Mouse (Mus musculus) regulatory T cell (primary cell): Measurements from ENCODE around the gene Inpp5k.

ENCODE experiments used
- in situ Hi-C: fragments of 300-600 bp; cut with MboI, MseI; formaldehyde crosslinking; loops from one replicate; pipeline ENCODE4 v1.15.1; 2025; ENCODE audit warnings: high pct_unique_total_duplicates

The Inpp5k gene

DNA sequence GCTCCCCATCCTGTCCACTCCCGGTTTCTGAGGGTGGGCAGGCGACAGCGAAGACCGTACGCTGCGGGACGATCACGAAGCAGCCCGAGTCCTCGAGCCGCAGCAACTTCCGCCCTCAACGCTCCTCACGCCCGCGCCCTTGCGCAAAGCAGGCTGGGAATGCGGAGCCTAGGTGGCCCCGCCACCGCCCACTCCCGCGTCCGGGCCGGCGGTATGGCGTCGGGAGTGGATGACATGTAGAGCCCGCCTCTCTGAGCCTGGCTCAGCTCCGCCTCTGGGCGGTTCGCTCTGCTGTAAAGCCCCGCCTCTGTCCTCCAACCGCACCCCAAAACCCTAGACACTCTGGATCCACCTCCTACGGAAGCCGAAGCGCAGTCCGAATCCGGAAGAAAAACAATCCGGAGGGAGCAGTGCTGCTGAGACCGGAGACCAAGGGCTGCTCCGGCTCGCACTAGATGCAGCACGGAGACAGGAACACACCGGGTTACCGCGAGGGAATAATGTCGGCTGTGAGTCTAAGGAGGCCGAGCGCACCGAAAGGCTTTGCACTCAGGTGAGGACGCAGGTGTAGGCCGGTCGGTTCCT lies at the start of gene Inpp5k:
Gene Inpp5k (plus strand): TSS at position 344 of the 585 bp plus-strand sequence.
- in situ Hi-C loops, result no loop called here

DNA sequence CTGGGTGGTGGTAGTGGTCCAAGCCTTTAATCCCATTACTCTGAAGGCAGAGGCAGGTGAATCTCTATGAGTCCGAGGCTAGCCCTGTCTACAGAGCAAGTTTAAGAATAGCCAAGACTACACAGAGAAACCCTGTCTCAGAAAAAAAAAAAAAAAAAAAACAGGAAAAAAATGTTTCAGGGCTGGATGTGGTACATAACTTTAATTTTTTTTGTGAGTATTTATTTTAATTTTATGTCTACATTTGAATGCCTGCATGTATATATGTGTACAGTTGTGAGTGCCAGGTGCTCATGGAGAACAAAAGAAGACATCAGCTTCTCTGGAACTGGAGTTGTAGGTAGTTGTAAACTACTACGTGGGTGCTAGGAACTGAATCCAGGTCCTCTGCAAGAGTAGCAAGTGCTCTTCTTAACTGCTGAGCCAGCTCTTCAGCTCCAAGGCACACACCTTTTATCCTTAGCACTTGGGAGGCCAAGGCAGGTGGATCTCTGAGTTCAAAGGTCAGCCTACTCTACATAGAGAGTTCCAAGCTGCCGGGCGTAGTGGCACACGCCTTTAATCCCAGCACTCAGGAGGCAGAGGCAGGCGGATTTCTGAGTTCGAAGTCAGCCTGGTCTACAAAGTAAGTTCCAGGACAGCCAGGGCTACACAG lies 49.2 kb upstream of the Inpp5k start:
- in situ Hi-C loops, result loop anchor here (25.0 kb wide), 1 partner anchor 1019 kb away; no protein-coding TSS in a partner anchor

DNA sequence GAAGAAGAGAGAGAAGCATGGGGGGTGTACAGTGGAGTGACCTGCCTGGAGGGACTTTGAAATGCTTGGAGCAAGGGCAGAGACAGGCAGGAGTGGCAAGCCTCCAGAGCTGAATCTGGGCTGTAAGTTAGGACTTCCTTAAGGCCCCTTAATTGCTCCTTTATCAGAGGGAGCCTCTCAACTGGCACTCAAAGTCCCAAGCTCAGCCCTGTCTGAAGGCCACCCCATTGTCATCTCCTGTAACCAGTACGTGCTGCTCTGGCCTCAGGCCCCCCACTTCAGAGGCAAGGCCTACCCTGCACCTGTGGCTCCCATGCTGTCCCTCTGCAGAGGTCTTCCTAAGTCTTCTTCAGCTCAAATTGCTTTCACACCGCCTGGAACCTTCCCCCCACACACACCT lies 47.3 kb upstream of the Inpp5k start:
- in situ Hi-C loops, result loop anchor here (25.0 kb wide), 1 partner anchor 1021 kb away; no protein-coding TSS in a partner anchor

DNA sequence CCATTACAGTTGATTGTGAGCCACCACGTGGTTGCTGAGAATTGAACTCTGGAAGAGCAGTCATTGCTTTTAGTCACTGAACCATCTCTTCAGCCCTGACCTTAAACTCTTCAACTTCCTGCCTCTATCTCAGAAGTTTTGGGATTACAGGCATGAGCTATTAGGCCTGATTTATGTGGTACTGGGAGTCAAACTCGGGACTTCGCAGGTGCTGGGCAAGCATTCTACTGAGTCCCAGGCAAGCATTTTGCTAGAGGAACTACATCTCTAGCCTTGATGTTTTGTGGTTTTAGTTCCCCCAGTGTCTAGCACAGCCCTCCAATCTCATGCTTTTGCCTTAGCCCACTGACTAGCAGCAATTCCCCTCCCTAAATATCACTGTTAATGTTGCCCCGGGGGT lies 45.7 kb upstream of the Inpp5k start:
- in situ Hi-C loops, result loop anchor here (25.0 kb wide), 1 partner anchor 1023 kb away; no protein-coding TSS in a partner anchor

DNA sequence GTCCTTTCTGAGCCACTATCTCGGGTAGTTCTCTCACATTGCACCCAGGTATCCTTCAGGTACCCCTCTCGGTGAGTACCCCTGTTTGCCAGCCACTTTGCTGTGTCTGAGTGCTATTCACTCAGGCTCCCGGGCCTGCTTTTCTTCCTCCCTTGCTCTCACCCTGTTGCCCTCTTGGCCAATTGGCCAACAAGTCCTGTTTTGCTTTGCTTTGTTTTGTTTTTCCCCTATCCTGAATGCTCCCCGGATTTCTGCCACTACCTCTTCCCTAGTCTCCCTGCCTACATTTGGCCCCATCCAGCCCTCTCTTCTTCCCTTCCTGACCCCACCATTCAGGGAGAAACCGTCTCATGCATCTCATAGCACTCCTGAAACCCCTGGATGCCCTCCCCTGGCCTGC lies 44.8 kb upstream of the Inpp5k start:
- in situ Hi-C loops, result loop anchor here (25.0 kb wide), 1 partner anchor 1024 kb away; no protein-coding TSS in a partner anchor

DNA sequence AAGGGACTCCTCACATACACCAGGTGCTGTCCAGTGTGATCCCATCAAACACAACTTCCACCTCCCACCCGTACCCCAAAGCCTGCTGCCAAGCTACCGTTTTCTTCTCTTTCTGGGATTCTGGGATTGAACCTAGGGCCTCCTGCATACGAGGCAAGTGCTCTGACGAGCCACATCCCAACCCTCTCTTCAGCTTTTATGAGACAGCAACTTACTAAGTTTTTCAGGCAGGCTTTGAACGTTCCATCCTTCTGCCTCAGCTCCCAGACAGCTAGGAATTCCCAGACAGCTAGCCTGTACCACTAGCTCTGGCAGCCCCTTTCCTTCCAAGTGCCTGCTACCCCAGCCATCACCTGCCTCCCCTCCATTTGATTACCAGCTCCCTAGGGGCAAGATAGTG lies 43.8 kb upstream of the Inpp5k start:
- in situ Hi-C loops, result loop anchor here (25.0 kb wide), 1 partner anchor 1025 kb away; no protein-coding TSS in a partner anchor

DNA sequence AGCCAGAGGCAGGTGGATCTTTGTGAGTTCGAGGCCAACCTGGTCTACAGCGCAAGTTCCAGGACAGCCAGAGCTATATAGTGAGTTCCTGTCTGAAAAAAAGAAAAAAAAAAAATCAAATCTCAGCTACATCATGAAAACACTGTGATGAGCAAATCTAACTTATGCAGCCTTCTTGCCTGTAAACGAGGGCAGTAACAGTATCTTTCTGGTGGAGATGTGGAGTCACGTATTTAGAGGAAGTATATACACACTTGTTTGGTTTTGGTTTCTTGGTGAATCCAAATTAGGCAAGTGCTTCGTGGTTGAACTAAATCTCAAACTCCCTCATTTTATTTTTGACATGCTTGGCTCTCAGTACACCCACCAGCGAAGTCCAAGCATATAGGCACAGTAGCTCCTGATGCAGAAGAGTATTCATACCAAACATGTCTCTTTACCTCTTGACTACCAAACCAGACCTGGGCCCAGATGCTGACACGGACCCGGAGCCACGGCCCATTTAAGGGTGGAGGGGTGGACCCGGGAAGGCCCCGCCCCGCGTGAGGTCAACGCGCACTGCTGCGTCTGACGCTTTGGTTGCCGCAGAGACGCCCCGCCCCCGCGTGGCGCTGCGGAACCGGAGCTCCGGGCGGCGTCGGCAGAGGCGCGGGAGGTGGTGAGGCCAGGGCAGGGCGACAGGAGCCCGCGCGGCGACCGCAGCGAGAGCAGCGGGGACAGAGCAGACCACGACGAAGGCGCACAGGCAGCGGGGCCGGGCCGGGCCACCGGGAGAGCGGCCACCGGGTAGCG lies 43.1 kb upstream of the Inpp5k start, which contains the start of gene Pitpna:
Gene Pitpna (plus strand): TSS at position 605 of the 792 bp plus-strand sequence.
- in situ Hi-C loops, result loop anchor here (25.0 kb wide), 1 partner anchor 1025 kb away; no protein-coding TSS in a partner anchor

DNA sequence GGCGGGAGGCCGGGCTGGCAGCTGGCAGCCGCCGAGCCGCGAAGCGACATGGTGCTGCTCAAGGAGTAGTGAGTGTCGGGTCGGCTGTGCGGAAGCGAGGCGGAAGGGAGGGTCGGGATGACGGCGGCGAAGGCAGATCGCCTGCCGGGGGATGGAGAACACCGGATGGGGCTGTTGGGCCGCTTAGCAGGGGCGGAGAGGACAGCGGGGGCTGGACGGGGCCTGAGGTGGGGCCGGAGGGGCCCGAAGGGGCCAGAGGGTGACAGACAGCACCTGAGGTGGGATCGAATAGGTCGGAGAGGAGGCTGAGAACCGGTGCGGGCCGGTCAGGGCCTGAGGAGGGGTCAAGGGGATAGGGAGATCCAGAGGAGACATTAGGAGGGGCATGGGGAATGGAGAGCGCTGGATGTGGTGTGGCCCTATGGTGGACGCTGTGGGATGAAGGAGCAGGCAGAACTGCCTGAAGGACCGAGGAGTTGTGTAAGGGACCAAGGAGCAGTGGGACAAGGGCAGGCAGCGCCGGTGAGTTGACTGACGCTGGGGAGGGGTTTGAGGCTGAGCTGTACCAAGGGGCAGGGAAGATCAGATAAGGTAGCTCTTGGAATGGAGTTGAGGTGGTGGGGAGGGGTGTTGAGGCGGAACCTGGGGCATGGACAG lies 42.4 kb upstream of the Inpp5k start:
- in situ Hi-C loops, result loop anchor here (25.0 kb wide), 1 partner anchor 1026 kb away; no protein-coding TSS in a partner anchor

DNA sequence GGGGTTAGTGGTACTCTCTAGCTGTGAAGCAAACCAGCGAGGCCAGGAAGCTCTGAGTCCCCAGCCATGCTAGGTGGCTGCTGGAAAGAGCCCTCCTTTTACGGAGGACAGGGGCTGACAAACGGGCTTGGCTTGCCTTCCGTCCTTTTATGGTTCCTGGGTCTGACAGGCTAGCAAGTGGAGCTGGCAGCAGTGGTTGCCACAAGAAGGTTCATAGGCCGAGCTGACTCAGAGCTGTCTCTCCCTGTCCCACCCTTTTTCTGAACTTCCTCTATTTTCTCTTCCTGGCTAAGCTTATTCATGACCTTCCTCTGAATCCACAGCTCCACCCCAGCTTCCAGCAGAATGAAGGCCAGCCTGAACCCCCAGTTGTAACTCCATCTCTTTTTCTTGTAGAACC lies 38.2 kb upstream of the Inpp5k start:
- in situ Hi-C loops, result loop anchor here (25.0 kb wide), 1 partner anchor 1030 kb away; no protein-coding TSS in a partner anchor

DNA sequence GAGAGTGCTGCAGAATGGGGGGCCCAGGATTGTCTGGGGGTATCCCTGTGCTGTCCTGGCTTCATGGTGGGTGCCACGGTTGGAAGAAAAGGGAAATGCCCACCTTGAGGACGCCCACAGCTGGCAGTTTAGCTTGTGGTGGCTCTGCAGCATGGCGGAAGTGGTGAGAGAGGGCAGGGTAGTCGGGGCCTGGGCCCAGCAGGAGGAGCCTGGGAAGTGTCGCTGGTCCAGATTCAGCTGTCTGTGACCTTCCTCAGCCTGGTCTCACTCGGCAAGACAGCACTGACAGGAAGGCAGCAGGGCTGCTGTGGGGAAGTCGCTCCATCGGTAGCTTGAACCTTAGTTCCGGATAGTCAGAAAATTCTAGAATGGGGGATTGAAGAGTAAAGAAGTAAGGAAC lies 36.4 kb upstream of the Inpp5k start:
- in situ Hi-C loops, result loop anchor here (25.0 kb wide), 1 partner anchor 1032 kb away; no protein-coding TSS in a partner anchor

DNA sequence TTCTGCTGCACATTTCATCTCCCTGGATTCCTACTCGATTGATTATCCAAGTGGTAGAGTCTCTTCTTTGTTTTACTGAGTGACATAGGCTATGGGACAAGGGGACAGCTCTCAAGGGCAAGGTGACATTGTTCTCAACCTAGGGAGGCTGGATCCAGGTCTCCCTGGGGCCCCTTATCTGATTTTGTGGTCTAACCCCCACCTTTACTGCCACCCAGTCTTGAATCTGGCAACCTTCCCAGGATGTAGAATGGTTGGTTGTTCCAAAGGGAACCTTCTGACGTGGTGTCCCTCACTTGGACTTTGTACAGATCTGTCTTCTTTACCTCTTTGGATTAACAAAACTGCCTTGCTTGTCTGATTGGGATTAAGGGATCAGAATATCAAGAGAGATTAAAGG lies 35.4 kb upstream of the Inpp5k start:
- in situ Hi-C loops, result loop anchor here (25.0 kb wide), 1 partner anchor 1033 kb away; no protein-coding TSS in a partner anchor

DNA sequence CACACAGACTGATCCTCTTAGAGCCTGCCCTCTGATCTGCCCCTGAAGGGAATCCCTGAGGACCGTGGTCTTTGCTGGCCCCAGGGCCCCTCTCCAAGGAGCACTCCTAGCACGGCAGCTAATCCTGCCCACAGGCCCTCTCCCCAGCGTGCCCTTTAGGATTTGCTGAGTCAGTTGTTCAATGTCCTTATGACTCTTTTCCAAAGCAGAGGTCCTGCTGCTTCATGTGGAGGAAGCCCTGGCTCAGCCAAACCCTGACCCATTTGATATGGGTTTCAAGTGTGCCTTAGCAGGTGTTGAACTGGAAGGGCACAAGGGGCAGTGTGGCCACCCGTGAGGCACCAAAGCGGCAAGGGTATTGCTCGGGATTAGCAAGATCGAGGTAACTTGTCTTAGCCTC lies 35.0 kb upstream of the Inpp5k start:
- in situ Hi-C loops, result loop anchor here (25.0 kb wide), 1 partner anchor 1034 kb away; no protein-coding TSS in a partner anchor

DNA sequence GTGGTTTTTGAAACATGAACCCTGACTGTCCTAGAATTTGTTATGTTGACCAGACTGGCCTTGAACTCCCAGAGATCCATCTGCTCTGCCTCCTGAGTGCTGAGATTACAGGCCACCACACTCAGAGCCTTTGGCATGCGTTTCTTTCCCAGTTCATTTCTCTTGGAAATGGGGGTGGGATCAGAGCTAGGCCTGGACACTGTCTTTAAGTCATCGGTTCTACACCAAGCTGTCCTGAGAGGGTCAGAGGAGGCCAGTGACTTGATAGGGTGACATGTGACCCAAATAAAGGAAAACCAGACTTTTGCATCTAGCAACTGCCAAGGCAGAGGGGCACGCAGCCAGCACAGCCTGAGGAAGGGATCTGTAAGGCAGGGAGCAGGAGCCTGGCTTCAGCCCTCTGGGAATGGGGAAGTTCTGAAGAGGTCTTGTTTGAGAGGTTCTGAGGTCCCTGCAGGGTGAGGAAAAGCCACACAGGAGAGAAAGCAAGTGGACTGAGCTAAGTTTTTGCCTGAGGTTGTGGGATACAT lies 34.0 kb upstream of the Inpp5k start:
- in situ Hi-C loops, result loop anchor here (25.0 kb wide), 1 partner anchor 1034 kb away; no protein-coding TSS in a partner anchor

DNA sequence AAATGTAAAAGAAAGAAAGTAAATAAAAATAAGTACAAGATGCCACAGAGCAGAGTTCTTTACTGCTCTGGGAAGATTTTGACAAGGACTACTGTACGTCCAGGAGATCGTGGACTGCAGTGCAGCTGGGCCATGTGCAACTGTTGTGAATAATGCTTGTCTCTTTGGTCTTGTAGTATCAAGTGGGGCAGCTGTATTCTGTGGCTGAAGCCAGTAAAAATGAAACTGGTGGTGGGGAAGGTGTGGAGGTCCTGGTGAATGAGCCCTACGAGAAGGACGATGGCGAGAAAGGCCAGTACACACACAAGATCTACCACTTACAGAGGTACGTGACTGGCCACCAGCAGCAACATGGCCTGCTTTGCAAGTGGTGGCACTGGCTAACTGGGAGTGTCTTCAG lies 32.8 kb upstream of the Inpp5k start:
- in situ Hi-C loops, result loop anchor here (25.0 kb wide), 1 partner anchor 1036 kb away; no protein-coding TSS in a partner anchor

DNA sequence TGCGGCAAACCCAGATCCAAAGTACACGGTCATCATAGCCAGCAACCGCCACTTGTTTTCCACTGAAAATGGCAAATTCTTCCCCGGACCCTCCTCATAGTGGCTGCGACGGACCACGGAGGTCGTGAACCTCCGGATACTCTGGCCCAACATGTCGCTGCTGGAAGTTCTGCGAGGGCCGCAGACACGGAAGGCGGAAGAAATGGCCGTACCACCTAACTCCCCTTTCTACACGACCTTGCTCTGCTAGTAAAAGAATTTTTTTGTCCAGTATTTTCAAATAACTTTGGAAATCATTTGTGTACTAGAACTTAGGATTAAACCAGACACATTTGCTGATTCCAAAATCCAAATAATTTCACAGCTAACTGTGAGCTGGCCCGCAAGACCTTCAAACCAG lies 31.0 kb upstream of the Inpp5k start:
- in situ Hi-C loops, result loop anchor here (25.0 kb wide), 1 partner anchor 1038 kb away; no protein-coding TSS in a partner anchor

DNA sequence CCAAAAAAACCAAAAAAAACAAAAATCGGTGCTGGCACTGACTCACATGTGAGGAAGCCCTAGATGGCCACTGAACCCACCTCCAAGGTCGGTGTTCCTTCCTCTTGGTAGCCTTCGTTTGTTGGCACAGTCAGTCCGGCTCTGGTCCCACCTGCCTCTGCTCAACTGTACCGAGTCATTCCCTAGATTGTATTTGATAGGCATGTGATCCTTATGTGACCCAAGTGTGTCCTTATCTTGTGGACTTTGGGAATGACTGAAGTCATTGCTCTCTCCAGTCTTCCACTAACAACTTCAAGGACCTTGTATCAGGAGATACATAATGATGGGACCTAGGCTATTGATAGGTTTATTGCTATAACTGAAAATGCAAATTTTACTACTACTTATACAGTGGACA lies 26.0 kb upstream of the Inpp5k start:
- in situ Hi-C loops, result no loop called here

DNA sequence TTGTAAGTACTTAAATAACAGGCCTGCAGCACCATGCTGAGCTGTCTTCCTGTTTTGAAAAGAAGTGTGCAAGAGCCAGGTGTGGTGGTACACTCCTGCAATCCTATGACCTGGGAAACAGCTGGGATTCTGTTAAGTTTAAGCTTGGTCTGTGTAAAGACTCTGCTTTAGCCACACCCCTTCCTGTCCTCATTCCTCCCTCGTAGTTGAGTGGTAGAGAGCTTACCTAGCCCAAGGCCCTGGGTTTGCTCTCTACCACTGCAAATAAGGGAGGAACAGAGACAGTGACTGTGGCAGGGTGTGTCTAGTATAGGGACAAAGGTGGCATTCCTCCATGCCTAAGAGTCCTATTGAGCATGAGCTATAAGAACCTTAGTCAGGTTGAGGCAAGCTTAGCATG lies 25.5 kb upstream of the Inpp5k start:
- in situ Hi-C loops, result no loop called here

DNA sequence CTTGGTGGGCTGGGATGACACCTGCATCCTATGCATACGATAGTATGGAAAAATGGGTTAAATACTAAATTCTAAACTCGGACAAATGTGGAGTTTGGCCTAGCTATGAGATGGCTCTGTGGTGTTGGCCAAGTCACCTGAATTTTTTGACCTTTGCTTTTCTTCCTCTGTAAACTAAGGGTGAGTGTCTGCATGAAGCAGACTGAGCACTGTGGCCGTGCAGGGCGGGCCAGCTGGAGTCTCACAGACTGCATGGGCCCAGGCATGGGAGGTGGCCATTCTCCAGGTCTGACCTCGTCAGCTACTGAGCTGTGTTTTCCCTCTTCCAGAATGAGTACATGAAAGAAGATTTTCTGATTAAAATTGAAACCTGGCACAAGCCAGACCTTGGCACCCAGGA lies 22.0 kb upstream of the Inpp5k start:
- in situ Hi-C loops, result no loop called here

DNA sequence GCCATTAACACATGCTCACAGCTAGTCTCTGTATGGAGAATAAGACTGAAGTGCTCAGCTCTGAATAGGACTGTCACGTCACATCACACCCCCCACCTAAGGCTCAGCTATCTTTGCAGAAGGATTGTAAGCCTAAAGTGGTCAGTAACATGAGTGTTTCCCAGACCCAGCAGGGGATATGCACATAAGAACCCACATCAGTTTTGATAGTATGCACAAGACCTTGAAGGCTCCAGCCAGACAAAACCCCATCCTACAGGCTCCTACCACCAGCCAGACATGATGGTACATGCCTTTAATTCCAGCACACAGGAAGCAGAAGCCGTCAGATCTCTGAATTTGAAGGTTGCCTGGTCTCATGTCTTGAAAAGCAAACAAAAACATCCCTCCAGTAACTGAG lies 20.8 kb upstream of the Inpp5k start:
- in situ Hi-C loops, result no loop called here

DNA sequence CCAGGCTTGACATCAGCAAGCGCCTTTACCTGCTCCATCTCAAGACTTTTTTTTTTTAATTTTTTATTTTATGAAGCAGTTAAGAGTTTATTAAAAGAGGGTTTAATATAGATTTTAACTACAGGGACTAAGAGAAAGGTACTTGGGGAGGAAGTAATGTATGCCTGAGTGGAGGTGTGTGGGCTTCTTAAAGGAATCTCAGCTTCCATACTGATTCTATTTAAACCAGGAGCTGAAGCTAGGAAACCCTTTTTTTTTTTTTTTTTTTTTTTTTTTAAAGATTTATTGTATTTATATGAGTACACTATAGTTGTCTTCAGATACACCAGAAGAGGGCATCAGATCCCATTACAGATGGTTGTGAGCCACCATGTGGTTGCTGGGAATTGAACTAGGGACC lies 16.0 kb upstream of the Inpp5k start:
- in situ Hi-C loops, result no loop called here

DNA sequence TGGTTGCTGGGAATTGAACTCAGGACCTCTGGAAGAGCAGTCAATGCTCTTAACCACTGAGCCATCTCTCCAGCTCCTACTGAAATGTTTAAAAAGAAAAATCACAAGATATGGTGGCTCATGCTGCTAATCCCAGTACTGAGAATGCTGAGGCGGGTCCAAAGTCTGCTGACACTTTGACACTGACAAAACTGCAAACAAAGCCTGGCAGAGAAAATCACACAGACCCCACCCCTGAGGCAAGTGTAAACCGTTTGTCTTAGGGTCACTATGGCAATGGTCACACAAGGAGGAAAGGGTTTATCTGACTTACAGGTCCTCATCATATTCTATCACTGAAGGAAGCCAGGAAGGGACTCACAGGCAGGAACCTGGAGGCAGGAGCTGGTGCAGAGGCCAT lies 15.2 kb upstream of the Inpp5k start:
- in situ Hi-C loops, result no loop called here
